Mouse (Mus musculus) layer of hippocampus, adult 2 months (tissue): ENCODE measurements at regions not wholly inside any gene's neighbourhood (a gene's known extent, or its start where the extent isn't known, plus 50 kb on each side); places are given as distances from the start of the nearest gene placed in this dataset.
"Not testable (repeated sequence)": the region's sequence is repeated elsewhere in the genome, so short reads cannot be mapped to it uniquely, and the experiment has no call there.

Experiments
- DNase-seq, 2 experiments: peaks; one replicate each; pipeline ENCODE4 v3.0.0; 2022; ENCODE audit warnings: low spot score in 2 of 2
- H3K27ac ChIP-seq: fragments of 200-600 bp; 2 replicates; pipeline ENCODE4 v1.8.1; 2022
- H3K4me3 ChIP-seq: fragments of 200-600 bp; 2 replicates; pipeline ENCODE4 v1.8.1; 2022; ENCODE audit warnings: mild to moderate bottlenecking
- CTCF ChIP-seq: fragments of 200-600 bp; conservative IDR thresholded peaks from 2 replicates; pipeline ENCODE4 v1.8.1; 2022; ENCODE audit warnings: antibody characterized with exemption, mild to moderate bottlenecking, moderate library complexity

DNA sequence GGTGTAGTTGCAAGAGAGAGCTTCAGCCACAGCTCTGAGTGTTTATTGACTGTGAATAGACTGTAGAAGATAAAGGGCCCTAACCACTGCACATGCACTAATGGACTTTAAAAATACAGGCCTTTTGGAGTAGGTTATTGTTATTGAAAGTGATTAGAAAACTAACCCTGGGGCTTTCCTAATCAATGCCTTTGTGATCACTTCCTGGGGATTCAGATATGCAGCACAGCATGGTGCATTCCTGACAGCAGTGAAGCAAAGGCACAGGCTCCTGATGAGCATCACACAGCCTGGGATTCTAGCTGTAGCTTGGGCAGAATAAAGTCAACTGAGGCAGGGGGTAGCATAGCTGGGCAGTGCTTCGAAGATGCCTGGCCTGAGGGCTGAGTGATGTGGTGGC lies 87.3 kb downstream of the Gm11077 start:
- no peak overlapping the region for H3K4me3 ChIP-seq
- DNase-seq = no peak
- TF ChIP-seq CTCF = no peak
- H3K27ac ChIP-seq = no peak overlapping the region

DNA sequence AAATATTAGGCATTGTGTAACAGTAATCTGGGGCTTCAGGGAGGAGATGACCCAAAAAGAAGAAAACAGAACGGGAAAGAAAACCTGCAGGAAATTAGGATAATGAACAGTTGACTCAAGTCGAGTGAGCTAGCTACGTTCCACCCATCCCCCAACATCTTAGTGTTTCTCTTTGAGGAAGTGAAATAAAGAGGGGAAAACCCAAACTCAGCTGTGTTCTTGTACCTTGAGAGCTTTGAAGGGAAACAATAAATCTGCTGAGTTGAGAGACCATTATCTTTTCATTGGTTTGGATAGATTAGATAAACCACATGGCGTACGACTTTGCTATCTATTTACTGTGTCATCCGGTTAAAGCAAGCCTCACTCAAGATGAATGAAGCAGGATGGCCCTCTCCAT lies 87.7 kb downstream of the Gm11077 start:
- no peak for TF ChIP-seq CTCF
- no peak overlapping the region for H3K27ac ChIP-seq
- no peak for DNase-seq
- no peak overlapping the region for H3K4me3 ChIP-seq

GRCm38 (mm10) chr6:140819451-140819878 lies 90.4 kb downstream of the Gm11077 start:
- TF ChIP-seq CTCF = no peak

DNA sequence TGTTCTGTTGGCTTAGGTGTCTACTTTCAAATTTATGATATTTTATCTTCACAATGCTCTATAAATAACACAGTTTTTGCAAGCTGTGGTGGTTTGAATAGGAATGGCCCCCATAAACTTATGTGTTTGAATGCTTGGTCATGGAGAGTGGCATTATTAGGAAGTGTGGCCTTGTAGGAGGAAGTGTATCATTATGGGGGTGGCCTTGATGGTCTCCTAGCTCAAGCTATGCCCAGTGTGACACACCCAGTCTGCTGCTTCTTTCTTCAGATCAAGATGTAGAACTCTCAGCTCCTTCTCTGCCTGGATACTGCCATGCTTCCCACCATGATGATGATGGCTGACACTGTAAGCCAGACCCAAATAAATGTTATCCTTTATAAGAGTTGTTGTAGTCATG lies 97.4 kb downstream of the Gm11077 start:
- no peak for DNase-seq
- Histone ChIP-seq H3K27ac (no peak overlapping the region), H3K4me3 (no peak overlapping the region)
- no peak for TF ChIP-seq CTCF

More at GRCm38 (mm10) chr6:140819451-140819878, 90.4 kb downstream of the Gm11077 start:
- Histone ChIP-seq H3K4me3 (no peak overlapping the region), H3K27ac (no peak overlapping the region)
- DNase-seq = no peak

DNA sequence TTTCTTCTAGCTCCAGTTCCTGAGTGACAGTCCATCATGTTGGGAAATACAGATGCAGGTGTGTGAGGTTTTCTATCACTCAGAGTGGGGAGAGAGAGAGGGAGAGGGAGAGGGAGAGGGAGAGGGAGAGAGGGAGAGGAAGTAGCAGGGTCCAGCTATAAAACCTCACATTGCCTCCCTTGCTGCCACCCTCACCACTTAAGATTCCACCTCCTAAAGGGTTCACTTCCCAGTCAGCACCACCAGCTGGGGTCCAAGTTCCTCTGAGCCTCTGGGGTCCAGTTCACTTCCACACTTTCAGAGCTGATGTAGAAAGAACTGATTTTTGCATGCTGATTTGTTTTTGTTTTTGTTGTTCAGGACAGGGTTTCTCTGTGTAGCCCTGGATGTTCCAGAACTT lies 98.6 kb downstream of the Gm11077 start:
- no peak for TF ChIP-seq CTCF
- H3K4me3 ChIP-seq = no peak overlapping the region
- no peak for DNase-seq
- H3K27ac ChIP-seq = no peak overlapping the region

DNA sequence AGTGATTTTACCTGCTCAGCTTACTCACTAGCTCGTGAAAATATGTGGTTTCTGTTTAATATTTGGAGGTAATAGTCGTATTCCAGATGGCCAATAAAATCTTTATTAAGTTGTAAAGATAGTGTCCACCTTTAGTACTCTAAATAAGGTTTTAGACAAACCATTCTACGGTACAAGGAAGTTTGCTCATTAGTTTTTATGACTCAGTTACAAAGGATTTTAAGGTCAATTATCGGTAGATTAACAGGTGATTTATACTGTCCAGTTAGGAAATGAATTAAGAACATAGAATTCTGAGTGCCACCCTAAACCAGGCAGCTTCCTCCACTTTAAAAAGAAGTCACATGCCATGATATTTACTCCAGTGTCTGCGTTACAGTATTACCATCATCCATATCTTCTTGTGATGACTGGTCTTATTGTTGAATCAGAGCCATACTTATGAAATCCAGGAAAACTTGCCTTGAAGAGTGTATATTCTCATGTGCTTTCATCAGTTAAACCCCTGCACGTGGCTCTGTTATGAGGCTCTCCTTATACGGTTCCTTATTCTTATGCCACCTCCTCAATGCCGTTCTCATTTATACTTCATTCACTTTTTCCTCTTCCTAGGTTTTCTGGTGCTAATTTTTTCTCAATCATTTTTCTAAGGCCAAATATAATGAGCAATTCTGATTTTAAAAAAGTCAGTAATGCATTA lies 114.4 kb downstream of the Gm11077 start:
- no peak overlapping the region for H3K4me3 ChIP-seq
- H3K27ac ChIP-seq = no peak overlapping the region
- DNase-seq = no peak
- TF ChIP-seq CTCF = no peak

DNA sequence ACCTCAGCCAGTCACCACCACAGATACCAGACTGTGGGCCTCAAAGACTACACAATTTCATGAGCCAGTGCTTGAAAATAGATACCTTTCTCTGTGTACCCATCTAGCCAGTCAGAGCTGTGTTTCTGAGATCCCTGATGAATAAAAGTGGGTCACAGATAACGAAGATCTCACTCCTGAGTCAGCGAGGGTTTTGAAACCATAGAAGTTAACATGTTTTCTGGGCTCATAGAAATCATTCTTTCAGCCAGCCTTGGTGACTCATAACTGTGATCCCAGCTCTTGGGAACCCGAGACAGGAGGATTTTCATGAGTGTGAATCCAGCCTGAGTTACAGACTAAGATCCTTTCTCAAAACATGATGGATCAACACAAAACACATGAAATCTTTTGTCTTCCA lies 118.1 kb downstream of the Gm11077 start:
- H3K4me3 ChIP-seq = no peak overlapping the region
- no peak for TF ChIP-seq CTCF
- DNase-seq = no peak
- no peak overlapping the region for H3K27ac ChIP-seq

- DNase-seq = no peak
- no peak for TF ChIP-seq CTCF
- no peak overlapping the region for H3K4me3 ChIP-seq
- no peak overlapping the region for H3K27ac ChIP-seq
Measured at GRCm38 (mm10) chr6:140852420-140852819, 123.3 kb downstream of the Gm11077 start.

- no peak overlapping the region for H3K27ac ChIP-seq
- DNase-seq = peak; percentile 58 to 80
- peak; percentile 85 for TF ChIP-seq CTCF
- no peak overlapping the region for H3K4me3 ChIP-seq
Measured at GRCm38 (mm10) chr6:140853508-140853907, 124.4 kb downstream of the Gm11077 start.

GRCm38 (mm10) chr6:140854691-140855090 lies 125.6 kb downstream of the Gm11077 start:
- H3K27ac ChIP-seq = no peak overlapping the region
- no peak overlapping the region for H3K4me3 ChIP-seq
- no peak for TF ChIP-seq CTCF
- DNase-seq = no peak

DNA sequence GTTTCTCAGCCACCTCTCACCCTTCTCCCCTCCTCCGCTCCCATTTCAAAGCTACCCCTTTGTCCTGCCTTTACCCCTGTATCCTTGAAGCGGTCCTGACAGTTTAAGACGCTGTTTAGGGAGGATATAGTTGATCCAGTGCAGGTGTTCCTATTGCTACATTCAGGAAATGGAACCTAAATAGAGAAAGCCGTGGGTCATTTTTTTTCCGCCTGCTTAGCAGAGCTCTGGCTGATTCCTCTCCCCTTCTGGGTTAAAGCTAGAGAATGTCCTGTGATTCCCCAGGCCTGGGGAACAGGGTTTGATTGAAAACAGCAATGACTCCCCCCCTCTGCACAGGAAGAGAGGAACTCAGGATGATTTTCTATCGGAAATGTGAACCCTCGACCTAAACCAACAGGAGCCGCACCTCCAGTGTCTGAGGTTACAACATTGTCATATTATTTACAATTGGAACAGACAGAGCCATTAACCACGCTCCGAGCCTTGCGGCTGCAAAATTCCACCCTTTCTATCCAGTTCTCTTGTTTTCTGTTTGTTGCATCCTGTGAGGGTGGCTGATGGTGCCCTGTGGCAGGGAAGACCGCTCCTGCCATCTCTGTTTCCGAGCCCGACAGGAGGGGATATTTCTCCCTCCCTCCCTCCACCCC lies 127.5 kb downstream of the Gm11077 start:
- TF ChIP-seq CTCF = no peak
- no peak overlapping the region for H3K27ac ChIP-seq
- DNase-seq = no peak
- peak overlapping the region; percentile 19; the same call in 1 of the 2 replicates for H3K4me3 ChIP-seq

GRCm38 (mm10) chr6:140857118-140857746 lies 128.1 kb downstream of the Gm11077 start:
- H3K4me3 ChIP-seq = peak overlapping the region; percentile 19
- no peak overlapping the region for H3K27ac ChIP-seq
- peak; percentile 19 to 55 for DNase-seq
- TF ChIP-seq CTCF = no peak

GRCm38 (mm10) chr6:140869523-140869922 lies 140.4 kb downstream of the Gm11077 start:
- H3K27ac ChIP-seq, DNase-seq, H3K4me3 ChIP-seq: not testable (repeated sequence)
